Mouse (Mus musculus) lung, postnatal 0 days (tissue): ENCODE measurements at regions not wholly inside any gene's neighbourhood (a gene's known extent, or its start where the extent isn't known, plus 50 kb on each side); places are given as distances from the start of the nearest gene placed in this dataset.
"Not testable (repeated sequence)": the region's sequence is repeated elsewhere in the genome, so short reads cannot be mapped to it uniquely, and the experiment has no call there.

Experiments used
- ATAC-seq: fragments of 200-750 bp; cut with Nextera tagmentation; 2 replicates; pipeline ENCODE4 v1.8.0; 2017; ENCODE audit warnings: moderate library complexity
- DNase-seq: peaks from one replicate; pipeline ENCODE4 v3.0.0-alpha.2; 2016; ENCODE audit warnings: low spot score
- H3K27ac ChIP-seq: fragments of 300-500 bp; sonication (generic); 2 replicates; pipeline ENCODE4 v1.5.1; 2014; ENCODE audit warnings: antibody characterized with exemption, mild to moderate bottlenecking, low read length, mixed read lengths
- H3K27me3 ChIP-seq: fragments of 300-500 bp; sonication (generic); replicated peaks from 2 replicates; pipeline ENCODE4 v1.6.1; 2014; ENCODE audit warnings: low read length, mixed read lengths; ENCODE audit not compliant: insufficient read depth
- H3K36me3 ChIP-seq: fragments of 300-500 bp; sonication (generic); 2 replicates; pipeline ENCODE4 v1.6.1; 2014; ENCODE audit warnings: low read length, mixed read lengths; ENCODE audit not compliant: insufficient read depth
- H3K4me1 ChIP-seq: fragments of 300-500 bp; sonication (generic); 2 replicates; pipeline ENCODE4 v1.6.1; 2014; ENCODE audit warnings: antibody characterized with exemption, low read depth, low read length, mixed read lengths; ENCODE audit not compliant: insufficient read depth
- H3K4me2 ChIP-seq: fragments of 300-500 bp; sonication (generic); replicated peaks from 2 replicates; pipeline ENCODE4 v1.6.1; 2014; ENCODE audit warnings: low read depth, mild to moderate bottlenecking, low read length, moderate library complexity, mixed read lengths
- H3K4me3 ChIP-seq: fragments of 300-500 bp; sonication (generic); 2 replicates; pipeline ENCODE4 v1.5.1; 2014; ENCODE audit warnings: low read depth, low read length
- H3K9ac ChIP-seq: fragments of 300-500 bp; sonication (generic); replicated peaks from 2 replicates; pipeline ENCODE4 v1.6.1; 2014; ENCODE audit warnings: low read depth, mild to moderate bottlenecking
- H3K9me3 ChIP-seq: fragments of 300-500 bp; sonication (generic); 2 replicates; pipeline ENCODE4 v1.6.1; 2016; ENCODE audit warnings: low read length, mixed read lengths
- CTCF ChIP-seq: IDR thresholded peaks from 2 replicates; pipeline ENCODE4 v1.5.1; 2016; ENCODE audit warnings: antibody characterized with exemption, mild to moderate bottlenecking
- EP300 ChIP-seq: IDR thresholded peaks from 2 replicates; pipeline ENCODE4 v1.6.1; 2016; ENCODE audit warnings: antibody characterized with exemption, mild to moderate bottlenecking, control low read depth
- WGBS: fragments of 180-500 bp; shearing (Covaris S2); extraction: QIAGEN DNeasy Blood & Tissue Kit; methylation state at CpG from one replicate; pipeline ENCODE4 v1.1.7; 2014; 5-methylcytosine and 5-hydroxymethylcytosine counted together

DNA sequence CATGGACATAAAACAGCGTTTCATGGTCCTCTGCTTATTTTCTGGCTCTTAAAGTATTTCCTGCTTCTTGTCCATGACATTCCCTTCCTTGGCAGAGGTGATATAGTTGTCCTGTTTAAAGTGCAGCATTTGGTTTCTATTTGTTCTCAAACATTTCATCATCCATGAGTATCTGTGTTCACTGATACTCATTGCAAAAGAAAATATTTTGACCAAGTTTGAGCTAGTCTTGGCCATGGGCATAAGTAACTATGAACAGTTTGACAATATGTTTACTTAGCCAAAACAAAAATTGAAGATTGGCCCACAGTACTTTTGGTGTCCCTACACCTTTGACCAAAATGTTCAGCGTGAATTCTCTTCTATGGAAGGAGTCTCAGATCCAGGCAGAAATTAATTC, 58.7 kb upstream of the 2310057J18Rik start:
- not testable (repeated sequence) for H3K4me2 ChIP-seq, H3K4me1 ChIP-seq, H3K27ac ChIP-seq, H3K27me3 ChIP-seq, H3K9me3 ChIP-seq, ATAC-seq, DNase-seq, H3K9ac ChIP-seq, H3K4me3 ChIP-seq, H3K36me3 ChIP-seq
- 42% methylated on average over 2 of the region's 2 CpGs for WGBS

DNA sequence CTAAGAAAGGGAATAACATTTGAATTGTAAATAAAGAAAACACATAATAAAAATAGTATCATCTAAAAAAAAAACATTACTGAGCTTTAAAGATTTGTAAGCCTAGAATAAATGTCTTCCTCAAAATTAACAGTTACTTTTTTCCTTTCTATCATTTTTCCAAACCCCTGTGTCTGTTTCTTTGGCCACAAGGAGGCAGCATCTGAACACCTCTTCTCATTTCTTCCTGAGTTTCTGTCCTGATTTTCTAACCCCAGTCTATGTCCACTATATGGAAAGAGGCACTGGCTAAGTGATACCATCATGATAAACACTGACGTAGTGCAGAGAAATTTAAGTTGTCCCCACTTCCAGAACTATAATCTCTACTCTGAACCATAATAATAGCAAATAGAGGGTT, 55.8 kb upstream of the Soga3 start:
- no peak for ATAC-seq
- Histone ChIP-seq H3K4me1 (no peaks in the 10 kb centered on the region), H3K4me2 (no peak overlapping the region), H3K4me3 (no peak overlapping the region), H3K27ac (no peak overlapping the region), H3K9ac (no peak overlapping the region), H3K27me3 (no peaks in the 10 kb centered on the region), H3K9me3 (no peaks in the 10 kb centered on the region), H3K36me3 (no peaks in the 10 kb centered on the region)
- TF ChIP-seq EP300 = no peak
- TF ChIP-seq CTCF = peak; percentile 52
- WGBS = 14% methylated on average over 1 of the region's 1 CpGs
- DNase-seq = peak; percentile 9
